Mouse (Mus musculus): ENCODE results near the gene Ddx27.

GRCm38 (mm10) chr2:167078486-167078885 lies 63.5 kb downstream of the Ddx27 start:
- TF ChIP-seq CTCF (IDR thresholded peaks at IDR 0.05; ENCODE audit: low read depth, low read length) (no peak), POLR2A (IDR thresholded peaks at IDR 0.05; ENCODE audit: borderline replicate concordance, low read depth, low read length) (no peak)

Measured in bone marrow macrophage, adult 2 months (primary cell).